ENCODE assay signal across 8 mouse cellular contexts in the genomic region with DNA sequence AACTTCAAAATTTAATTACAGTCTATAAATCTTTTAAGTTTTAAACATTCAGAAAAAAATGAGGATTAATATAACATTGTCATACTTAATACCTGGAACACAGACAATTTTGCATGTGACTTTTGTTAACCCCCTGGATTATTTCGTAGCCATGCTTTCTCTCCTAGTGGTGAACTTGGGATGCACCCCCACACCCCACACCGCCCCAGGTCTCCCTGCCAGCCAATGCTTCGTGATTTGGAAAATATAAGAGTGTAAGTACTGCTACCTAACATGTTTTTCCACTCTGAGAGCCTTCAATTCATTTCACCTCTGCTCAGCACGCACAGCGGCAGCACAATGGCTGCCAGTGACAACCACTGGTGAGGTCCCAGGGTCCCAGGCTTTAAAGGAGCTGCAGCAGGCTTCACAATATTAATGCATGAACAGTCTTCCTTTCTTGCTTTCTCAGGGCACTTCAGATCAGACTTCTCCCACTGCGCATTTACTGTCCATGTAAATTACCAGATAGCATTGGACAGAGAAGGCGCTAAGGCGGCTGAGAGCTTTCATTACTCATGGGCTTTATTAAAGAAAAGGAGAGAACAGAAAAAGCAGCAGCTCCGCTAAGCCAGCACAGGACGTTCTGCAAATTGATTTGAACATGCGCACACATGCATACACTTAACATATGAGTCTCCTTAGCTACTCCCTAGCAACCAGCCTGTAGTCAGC.
DNase-seq lines count a peak whose midpoint lies in the region; ATAC-seq and TF ChIP-seq lines count a peak whose summit lies in the region.

No protein-coding gene starts in this region.

- DNase-seq in layer of hippocampus, adult 2 months (ENCODE audit: low spot score in 2 of 2) = peak; percentile 22 to 35
- DNase-seq in layer of hippocampus, postnatal 36 days = no peak
- DNase-seq in limb, embryonic 14.5 days (ENCODE audit: low spot score) = peak; percentile 49
- DNase-seq in right cerebral cortex, adult 2 months (ENCODE audit: low spot score in 2 of 2) = peak; percentile 25 to 40
- no peak for DNase-seq in urinary bladder, postnatal 10 days (ENCODE audit: low spot score)
- DNase-seq in kidney, adult 18-20 months = no peak
- DNase-seq in ovary, postnatal 14 days (ENCODE audit: low spot score) = no peak

- TF ChIP-seq CTCF in layer of hippocampus, adult 2 months (conservative IDR thresholded peaks at IDR 0.05) = peak; percentile 32

- peak overlapping the region; percentile 20; the same call in 1 of the 2 replicates for H3K4me3 ChIP-seq in layer of hippocampus, adult 2 months
- H3K4me3 ChIP-seq in forebrain, embryonic 16.5 days (replicated peaks; ENCODE audit: low read length) = peak overlapping the region; percentile 34
- no peak overlapping the region for H3K4me3 ChIP-seq in limb, embryonic 14.5 days (replicated peaks; ENCODE audit: low read length)

- H3K4me2 ChIP-seq in forebrain, embryonic 16.5 days (ENCODE audit: low read length) = peak overlapping the region; percentile 54
- no peak overlapping the region for H3K4me2 ChIP-seq in limb, embryonic 14.5 days (replicated peaks; ENCODE audit: low read depth, low read length, severe bottlenecking)

- no peaks in the 10 kb centered on the region for H3K9me3 ChIP-seq in forebrain, embryonic 16.5 days (ENCODE audit: control insufficient read depth, low read length)
- no peaks in the 10 kb centered on the region for H3K9me3 ChIP-seq in limb, embryonic 14.5 days (ENCODE audit: control insufficient read depth, low read length)

- peak; percentile 91 for ATAC-seq in forebrain, embryonic 16.5 days
- ATAC-seq in limb, embryonic 14.5 days (ENCODE audit: low FRiP score, low read depth) = peak; percentile 48; the same call in 1 of the 2 replicates

- H3K9ac ChIP-seq in forebrain, embryonic 16.5 days (replicated peaks; ENCODE audit: low read depth, low read length) = peak overlapping the region; percentile 47
- H3K9ac ChIP-seq in limb, embryonic 14.5 days (ENCODE audit: low read depth, low read length, severe bottlenecking) = no peak overlapping the region

- H3K4me1 ChIP-seq in forebrain, embryonic 16.5 days (replicated peaks; ENCODE audit: control insufficient read depth, insufficient read depth, low read length) = peaks cover 19% of the 10 kb centered on the region
- H3K4me1 ChIP-seq in limb, embryonic 14.5 days (ENCODE audit: control insufficient read depth, insufficient read depth, low read length) = peaks cover 2% of the 10 kb centered on the region; the same call in 1 of the 2 replicates

- no peaks in the 10 kb centered on the region for H3K27me3 ChIP-seq in forebrain, embryonic 16.5 days (replicated peaks; ENCODE audit: control insufficient read depth, insufficient read depth, low read length)
- no peaks in the 10 kb centered on the region for H3K27me3 ChIP-seq in limb, embryonic 14.5 days (ENCODE audit: control insufficient read depth, insufficient read depth, low read length)

- 31% methylated on average over 11 of the region's 11 CpGs for WGBS in forebrain, embryonic 16.5 days
- 43% methylated on average over 11 of the region's 11 CpGs for WGBS in limb, embryonic 14.5 days

- TF ChIP-seq POLR2A in limb, embryonic 14.5 days (IDR thresholded peaks at IDR 0.05; ENCODE audit: borderline replicate concordance, extremely low read depth, insufficient read depth, insufficient read length) = no peak

- peak overlapping the region; percentile 77 for H3K27ac ChIP-seq in layer of hippocampus, adult 2 months
- peak overlapping the region; percentile 91 for H3K27ac ChIP-seq in forebrain, embryonic 16.5 days (ENCODE audit: low read length)
- H3K27ac ChIP-seq in limb, embryonic 14.5 days (replicated peaks; ENCODE audit: low read depth, low read length) = no peak overlapping the region

- no peaks in the 10 kb centered on the region for H3K36me3 ChIP-seq in forebrain, embryonic 16.5 days (ENCODE audit: control insufficient read depth, insufficient read depth)
- peaks cover 28% of the 10 kb centered on the region for H3K36me3 ChIP-seq in limb, embryonic 14.5 days (ENCODE audit: control insufficient read depth, insufficient read depth, low read length)

Comparison
In these comparisons a context has a peak if more than half of its experiments do, and no peak if none do; other contexts are left out.
1. DNase-seq: peak in layer of hippocampus, adult 2 months (2 of 2), limb, embryonic 14.5 days (single experiment) and right cerebral cortex, adult 2 months (2 of 2); none in layer of hippocampus, postnatal 36 days (0 of 2), urinary bladder, postnatal 10 days (single experiment), kidney, adult 18-20 months (single experiment) and ovary, postnatal 14 days (single experiment).